Mouse (Mus musculus) kidney, adult 2 months (tissue): Measurements from ENCODE around the gene Erich4.

Experiments
- CTCF ChIP-seq: fragments of 200-500 bp; conservative IDR thresholded peaks from 2 replicates; pipeline ENCODE4 v1.5.1; 2011; ENCODE audit warnings: low read depth, mild to moderate bottlenecking, control low read depth, low read length, moderate library complexity, mixed read lengths; ENCODE audit not compliant: insufficient read depth, insufficient read length
- POLR2A ChIP-seq: fragments of 200-500 bp; IDR thresholded peaks from one replicate; pipeline ENCODE4 v1.6.1; 2011; ENCODE audit warnings: low read depth, low read length, control low read depth

- TF ChIP-seq CTCF (no peak), POLR2A (no peak)
Observed at GRCm38 (mm10) chr7:25623857-25624370, 8.2 kb upstream of the Erich4 start.
